Mouse (Mus musculus) sigmoid colon, adult 10 weeks (tissue): ENCODE measurements around the gene Hoxc9. TPM values are rescaled to one million over a fixed set of nuclear protein-coding genes. Genes with fewer than 3 reads are reported as not detected.

Experiments
- polyA plus RNA-seq: library from polyadenylated mRNA; stranded (reverse); fragments of 350-450 nt; fragmentation: Illumina TruSeq; extraction: RNeasy Lipid Tissue Mini Kit (QIAGEN cat#74804); gene quantifications from one replicate; pipeline ENCODE4 v1.2.3, GENCODE M21; 2014; ENCODE audit warnings: low read depth, low replicate concordance

Hoxc9 gene
- not detected for polyA plus RNA-seq

GRCm38 (mm10) chr15:102976171-102976570 is at the start of gene Hoxc9:
Gene Hoxc9 (plus strand): TSS chr15:102976439.

GRCm38 (mm10) chr15:102936279-102936972 is 39.8 kb upstream of the Hoxc9 start, which contains the start of gene Hoxc12:
Gene Hoxc12 (plus strand): TSS chr15:102936757.

GRCm38 (mm10) chr15:102954192-102955006 is 21.8 kb upstream of the Hoxc9 start, which contains the start of gene Hoxc11:
Gene Hoxc11 (plus strand): TSS chr15:102954427.

GRCm38 (mm10) chr15:102966776-102967311 is 9.4 kb upstream of the Hoxc9 start, which contains the start of gene Hoxc10:
Gene Hoxc10 (plus strand): TSS chr15:102966796.

GRCm38 (mm10) chr15:102967312-102967510 is 9.0 kb upstream of the Hoxc9 start, which contains the start of gene Hoxc5:
Gene Hoxc5 (plus strand): TSS chr15:102967443.

GRCm38 (mm10) chr15:102990461-102991397 is 14.5 kb downstream of the Hoxc9 start, which contains the start of gene Hoxc8:
Gene Hoxc8 (plus strand): TSS chr15:102990607.

GRCm38 (mm10) chr15:102997939-102998355 is 21.7 kb downstream of the Hoxc9 start, which contains the start of gene Hoxc6:
Gene Hoxc6 (plus strand): TSS chr15:102998257.

GRCm38 (mm10) chr15:103018636-103019035 is 42.4 kb downstream of the Hoxc9 start, which contains the start of gene Hoxc4:
Gene Hoxc4 (plus strand): TSS chr15:103018934.

Other genes with a start within 250 kb of the Hoxc9 start
- not detected for gene Hoxc13, start 55.3 kb upstream of the Hoxc9 start, polyA plus RNA-seq
- gene Hoxc12, start 39.7 kb upstream of the Hoxc9 start, polyA plus RNA-seq: not detected
- gene Hoxc11, start 22.0 kb upstream of the Hoxc9 start, polyA plus RNA-seq: not detected
- gene Hoxc10, start 9.6 kb upstream of the Hoxc9 start, polyA plus RNA-seq: not detected
- gene Hoxc5, start 9.0 kb upstream of the Hoxc9 start, polyA plus RNA-seq: not detected
- 0.19 TPM for gene Hoxc8, start 14.2 kb downstream of the Hoxc9 start, polyA plus RNA-seq
- 0.28 TPM for gene Hoxc6, start 21.8 kb downstream of the Hoxc9 start, polyA plus RNA-seq
- gene Hoxc4, start 42.5 kb downstream of the Hoxc9 start, polyA plus RNA-seq: 1.1 TPM
- 17.1 TPM for gene Smug1, start 190.7 kb downstream of the Hoxc9 start, polyA plus RNA-seq